Mouse (Mus musculus): ENCODE measurements around the gene Havcr1.

GRCm38 (mm10) chr11:46734617-46735016 is 263 bp upstream of the Havcr1 start:
- TF ChIP-seq ETS1 (conservative IDR thresholded peaks at IDR 0.05; ENCODE audit: low read depth, low read length), result no peak
- TF ChIP-seq CTCF (conservative IDR thresholded peaks at IDR 0.05 in 1 of 2, IDR thresholded peaks at IDR 0.05 in 1 of 2; ENCODE audit: low read depth in 2 of 2, low read length in 2 of 2), result no peak
- TF ChIP-seq SIN3A (IDR thresholded peaks at IDR 0.05; ENCODE audit: low read length), result no peak
